Mouse (Mus musculus) embryo, embryonic 11.5 days (tissue): ENCODE results near the gene Adcy1.

Experiments used
- DNase-seq: peaks from one replicate; pipeline ENCODE4 v3.0.0-alpha.2; 2012; ENCODE audit warnings: low read depth, low spot score

The Adcy1 gene

DNA sequence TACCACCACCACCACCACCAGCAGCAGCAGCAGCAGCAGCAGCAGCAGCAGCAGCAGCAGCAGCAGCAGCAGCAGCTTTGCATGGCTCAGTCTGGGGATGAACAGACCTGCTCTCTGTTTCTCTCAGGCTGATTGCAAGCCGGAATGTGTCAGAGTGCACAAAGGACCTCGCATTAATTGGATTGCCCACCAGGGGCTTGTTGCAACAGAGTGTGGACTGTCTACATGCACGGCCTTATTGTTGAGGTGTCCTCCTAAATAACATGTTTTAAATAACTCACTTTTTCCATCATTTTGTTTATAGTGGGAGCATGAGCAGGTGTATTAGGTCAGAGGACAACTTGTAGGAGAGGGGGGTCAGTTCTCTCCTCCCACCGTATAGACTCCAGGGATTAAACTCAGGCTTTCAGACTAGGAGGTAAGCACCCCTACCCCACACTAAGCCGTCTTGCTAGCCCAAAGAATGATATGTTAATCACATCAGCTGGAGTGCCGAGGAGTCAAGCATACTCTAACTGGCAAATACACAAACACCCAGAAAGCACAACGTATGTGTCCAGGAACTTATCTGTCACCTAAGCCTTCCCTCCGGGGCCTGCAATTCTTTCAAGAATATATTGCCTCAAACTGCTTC lies 119.2 kb downstream of the Adcy1 start:
- DNase-seq = no peak

DNA sequence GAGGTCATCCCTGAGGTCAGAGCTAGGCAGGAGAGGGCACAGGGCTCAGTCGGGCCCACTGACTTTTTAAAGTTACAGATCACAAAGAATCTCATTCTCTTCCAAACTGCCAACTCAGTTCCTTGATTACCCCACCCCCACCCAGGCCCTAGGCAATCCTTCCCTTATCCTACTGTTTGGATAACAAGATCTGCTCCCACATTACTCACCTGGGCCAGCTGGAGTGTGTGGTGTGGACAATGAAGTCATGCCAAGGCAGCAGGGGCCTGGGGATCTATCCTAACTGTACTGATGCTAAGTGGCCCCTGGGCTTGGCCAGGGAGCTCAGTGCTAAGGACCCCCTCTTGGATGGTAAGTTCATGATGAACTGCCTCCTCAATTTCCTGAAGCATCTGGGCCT lies 121.1 kb downstream of the Adcy1 start:
- no peak for DNase-seq

DNA sequence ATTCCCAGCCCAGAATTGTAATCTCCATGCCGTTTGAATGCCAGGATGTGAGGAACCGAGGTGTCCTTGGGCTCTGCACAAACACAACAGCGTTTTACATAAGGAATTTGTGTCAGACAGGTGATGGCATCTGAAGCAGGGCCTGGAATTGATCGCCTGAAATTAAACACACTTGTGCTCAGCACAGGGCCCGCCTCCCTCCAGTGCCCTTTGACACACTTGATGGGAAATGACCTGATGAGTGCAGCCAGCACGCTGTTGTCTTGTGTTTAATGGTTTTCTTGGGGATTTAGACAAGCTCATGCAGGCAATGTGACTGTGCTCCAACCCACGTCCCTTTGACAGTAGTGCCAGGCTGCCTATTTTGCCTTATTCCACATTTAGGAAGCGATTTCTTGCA lies 124.2 kb downstream of the Adcy1 start:
- DNase-seq = no peak

DNA sequence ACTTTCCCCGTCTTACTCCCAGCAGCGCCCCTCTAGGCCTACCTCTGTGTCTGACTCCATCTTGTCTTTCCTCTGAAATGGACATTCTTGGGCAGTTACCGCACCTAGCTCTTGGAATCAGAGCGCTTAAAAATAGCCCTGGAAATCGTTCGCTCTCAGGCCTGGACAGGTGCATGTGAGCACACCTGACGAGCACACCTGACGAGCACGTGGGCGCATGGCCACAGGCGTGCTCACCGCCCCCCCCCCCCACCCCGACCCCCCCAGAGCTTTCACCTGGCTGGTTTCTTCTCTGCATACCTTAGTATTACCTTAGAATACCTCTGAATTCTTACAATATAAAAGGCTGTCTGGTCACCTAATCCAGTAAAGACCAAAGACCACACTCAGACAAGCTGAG lies 125.2 kb downstream of the Adcy1 start, which contains the start of gene Gm11985:
Gm11985 (minus strand) TSS at position 101 of the 400 bp plus-strand sequence.
- DNase-seq = no peak

DNA sequence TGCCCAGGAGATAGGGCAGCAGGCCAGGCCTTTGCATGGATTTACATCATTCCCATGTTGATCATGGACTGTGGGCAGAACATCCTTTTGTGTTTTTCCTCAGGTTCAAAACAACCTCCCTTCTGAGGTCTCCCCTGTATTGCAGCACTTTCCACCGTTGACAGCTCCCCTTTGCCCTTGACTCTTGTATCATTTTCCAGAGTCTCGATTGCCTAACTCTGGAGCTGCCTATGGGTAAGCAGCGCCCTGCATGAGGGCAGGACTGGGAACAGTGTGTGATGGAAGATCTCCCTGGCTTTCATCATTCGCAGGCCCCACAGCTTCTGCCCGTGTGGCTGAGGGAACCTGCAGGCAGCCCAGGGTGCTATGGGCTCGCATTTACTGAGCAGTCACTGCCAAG lies 129.4 kb downstream of the Adcy1 start:
- DNase-seq = no peak

DNA sequence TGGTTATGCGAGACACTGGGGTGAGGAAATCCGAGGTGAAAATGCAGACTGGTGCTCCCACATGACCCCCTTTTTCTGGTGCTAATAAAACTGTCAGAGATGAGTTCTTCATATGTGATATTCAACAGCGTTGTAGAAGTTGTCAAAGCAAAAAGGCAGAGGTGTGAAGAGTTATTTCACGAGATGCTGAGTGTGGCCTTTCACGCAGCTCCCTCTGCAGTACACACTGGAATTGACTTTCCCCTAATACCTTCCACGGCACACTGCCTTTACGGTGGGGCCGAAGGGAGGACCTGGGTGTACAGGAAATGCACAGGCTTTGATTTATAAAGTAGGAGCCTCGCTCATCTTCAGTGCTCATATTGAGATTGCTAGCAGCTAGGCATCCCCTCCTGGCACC lies 129.8 kb downstream of the Adcy1 start:
- DNase-seq = no peak

DNA sequence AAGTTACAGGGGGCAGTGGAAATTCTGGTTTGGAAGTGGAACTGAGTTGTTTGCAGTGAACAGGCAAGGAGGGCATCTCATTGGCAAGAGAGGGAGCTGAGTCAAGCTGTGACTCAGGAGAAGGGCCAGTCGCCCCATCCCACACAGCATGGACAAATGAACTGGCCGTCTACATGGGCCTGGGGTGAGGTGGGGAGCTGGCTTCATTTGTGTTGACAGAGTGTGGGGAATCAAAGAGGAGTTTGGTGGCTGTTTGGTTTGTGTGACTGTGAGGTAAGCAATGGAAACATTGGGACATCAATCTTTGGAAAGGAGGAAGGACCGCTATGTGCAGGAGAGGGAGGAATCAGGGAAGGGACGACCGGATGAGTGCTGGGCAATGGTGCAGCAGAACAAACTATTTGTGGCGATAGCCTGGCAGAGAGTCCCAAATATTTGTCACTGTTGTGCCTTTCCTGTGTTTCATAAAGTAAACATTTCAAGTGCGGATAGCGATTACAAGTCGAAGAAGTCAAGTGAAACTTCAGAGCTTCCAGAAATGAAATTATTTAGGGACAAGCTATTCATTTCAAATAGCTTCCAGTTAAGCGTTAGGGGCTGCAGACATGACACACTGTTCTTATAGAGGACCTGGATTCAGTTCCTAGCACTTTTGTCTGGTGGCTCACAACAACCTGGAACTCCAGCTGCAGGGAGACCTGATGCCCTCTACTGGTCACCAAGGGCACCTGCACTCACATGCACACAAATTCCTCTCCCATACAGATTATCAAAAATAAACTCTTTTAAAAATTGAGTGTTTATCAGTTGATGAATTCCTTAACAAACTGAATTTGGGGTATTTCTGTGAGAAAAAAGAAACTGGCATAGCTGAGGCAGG lies 131.4 kb downstream of the Adcy1 start:
- DNase-seq = no peak

DNA sequence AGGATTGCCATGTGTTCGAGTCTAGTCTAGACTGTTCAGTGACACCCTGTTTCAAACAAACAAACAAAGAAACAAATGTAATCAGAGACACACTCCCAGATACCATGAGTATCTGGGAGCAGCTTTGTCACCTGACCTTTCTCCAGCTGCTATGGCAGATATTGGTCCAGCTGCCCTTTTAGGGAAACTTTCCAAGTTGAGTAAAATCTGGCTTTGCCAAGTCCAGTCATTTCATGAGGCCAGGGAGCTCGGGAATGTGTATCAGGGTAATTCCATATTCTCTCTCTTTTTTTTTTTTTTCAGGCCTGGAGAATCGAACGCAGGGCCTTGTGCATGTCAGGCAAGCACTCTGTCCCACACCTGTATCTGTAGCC lies 132.0 kb downstream of the Adcy1 start:
- DNase-seq = no peak

DNA sequence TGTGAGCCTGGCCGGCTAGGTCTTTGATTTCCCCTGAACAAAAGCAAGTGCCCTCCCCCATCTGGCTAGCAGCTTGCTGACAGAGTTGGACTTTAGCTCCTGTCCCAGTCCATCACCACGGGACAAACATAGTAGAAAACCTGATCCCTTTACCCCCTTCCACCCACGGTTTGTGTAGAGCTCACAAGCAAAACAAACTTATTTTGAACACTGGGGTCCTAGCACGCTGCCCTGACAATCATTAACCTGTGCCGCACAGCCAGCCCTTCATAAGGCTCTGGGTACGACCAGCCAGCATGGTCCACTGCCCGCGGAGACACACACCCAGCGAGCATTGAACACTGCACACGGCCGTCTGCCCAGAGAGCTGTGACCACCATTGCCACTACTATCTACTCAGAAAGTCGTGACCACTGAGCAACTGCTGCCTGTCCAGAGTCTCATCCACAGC lies 134.2 kb downstream of the Adcy1 start, which contains the start of gene Igfbp1:
Igfbp1 (plus strand) TSS at position 292 of the 451 bp plus-strand sequence.
- no peak for DNase-seq

DNA sequence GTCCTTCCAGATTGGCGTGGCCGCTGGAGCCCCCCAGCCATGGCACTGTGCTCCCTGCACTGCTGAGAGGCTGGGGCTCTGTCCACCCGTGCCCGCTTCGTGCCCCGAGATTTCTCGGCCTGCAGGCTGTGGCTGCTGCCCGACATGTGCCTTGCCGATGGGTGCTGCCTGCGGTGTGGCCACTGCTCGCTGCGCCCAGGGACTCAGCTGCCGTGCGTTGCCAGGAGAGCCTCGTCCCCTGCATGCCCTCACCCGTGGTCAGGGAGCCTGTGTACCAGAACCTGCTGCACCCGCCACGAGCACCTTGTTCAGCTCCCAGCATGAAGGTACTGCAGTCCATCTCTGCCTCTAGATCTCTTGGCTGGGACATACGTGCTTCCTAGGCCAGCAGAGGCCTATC lies 134.7 kb downstream of the Adcy1 start:
- DNase-seq = no peak

DNA sequence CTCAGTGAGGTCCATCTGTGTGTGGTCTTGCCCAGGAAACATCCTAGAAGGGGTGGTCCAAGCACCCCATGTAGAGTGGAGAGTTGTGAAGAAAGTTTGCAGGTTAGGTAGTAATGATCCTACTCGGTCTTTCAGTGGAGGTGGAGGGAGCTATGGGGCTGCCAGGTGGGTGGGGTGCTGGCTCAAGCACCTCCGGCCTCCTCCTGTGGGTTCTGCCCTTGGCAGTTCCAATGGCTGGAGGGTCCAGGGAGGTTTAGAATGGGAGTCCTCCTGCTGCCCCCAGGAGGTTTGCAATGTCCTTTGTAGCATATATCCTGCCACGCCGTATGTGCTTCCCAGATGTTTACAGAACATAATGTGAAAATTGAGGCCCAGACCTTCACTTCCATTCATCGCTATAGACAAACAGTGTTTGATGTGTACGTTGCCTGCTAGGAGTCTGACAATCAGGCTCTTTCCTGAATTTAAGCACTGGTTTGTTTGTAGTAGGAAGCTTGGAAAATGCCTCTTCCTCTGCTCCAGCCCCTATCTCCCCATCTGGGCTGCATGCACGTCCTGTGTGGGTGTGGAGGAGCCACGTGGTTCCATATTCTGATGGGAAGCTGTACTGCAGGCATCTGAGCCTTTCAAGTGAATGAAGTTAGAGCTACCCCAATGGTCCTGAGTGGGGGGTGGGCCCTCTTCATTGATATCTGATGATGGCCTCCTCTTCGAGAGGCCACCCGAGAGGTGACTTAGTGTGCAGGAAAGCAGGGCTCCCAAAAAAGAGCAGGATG lies 135.4 kb downstream of the Adcy1 start:
- DNase-seq = no peak

DNA sequence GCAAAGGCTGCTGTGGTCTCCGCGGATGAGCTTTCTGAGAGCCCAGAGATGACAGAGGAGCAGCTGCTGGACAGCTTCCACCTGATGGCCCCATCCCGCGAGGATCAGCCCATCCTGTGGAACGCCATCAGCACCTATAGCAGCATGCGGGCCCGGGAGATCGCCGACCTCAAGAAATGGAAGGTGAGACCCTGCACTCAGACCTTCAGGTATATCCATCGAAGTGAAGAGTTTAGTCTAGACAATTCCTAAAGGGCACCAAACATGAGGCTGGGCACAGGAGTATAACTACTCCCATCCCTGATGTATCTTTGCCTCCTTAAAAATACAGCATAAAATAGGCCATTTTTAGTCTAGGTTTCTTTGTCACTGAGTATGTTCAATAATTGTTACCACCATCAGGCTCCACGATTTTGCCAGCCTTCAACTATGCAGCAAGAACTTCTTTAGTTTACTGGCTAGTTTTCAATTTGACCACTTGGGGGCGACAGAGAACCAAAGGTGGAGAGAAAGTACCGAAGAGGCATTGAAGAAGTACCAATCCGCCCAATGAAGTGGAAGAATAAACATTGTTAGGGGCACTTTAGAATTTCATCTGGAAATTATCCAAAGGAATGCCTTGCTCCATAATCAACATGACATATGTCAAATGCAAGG lies 136.6 kb downstream of the Adcy1 start:
- DNase-seq = no peak

DNA sequence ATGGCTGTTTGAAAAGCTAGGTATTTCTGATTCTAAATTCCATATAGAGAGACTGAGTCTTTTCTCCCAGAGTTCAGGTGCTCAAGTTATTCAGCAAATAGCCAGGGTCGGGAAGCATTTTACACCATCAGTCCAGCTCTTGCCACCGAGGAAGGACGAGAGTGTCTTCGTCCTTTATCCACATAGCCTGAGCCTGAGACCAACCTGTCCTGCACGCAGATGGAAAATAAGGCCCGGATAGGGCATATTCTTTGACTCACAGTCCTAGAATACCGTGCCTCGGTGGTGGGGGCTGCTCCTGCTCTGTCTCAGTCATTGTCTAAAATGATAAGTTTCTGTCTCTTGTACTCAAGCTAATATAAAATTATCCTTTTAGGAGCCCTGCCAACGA lies 137.1 kb downstream of the Adcy1 start:
- DNase-seq = no peak

DNA sequence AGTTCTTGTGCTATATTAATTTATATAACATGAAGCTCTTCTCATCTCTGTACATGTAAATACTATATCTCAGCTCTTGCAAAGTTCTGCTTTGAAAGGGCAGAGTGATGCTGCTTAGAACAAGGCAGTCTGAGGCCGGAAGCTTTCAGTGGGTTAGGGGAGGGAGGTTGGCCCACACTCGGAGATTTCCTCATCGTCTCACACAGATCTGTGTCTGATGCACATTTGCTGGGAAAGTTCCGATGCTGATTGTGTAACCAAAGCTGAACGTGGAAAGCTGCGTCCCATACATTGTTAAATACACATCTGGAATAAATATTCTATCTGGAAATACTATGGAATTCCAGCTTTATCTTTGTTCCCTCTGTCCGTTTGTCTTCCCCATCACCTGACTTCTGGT lies 138.9 kb downstream of the Adcy1 start:
- no peak for DNase-seq

DNA sequence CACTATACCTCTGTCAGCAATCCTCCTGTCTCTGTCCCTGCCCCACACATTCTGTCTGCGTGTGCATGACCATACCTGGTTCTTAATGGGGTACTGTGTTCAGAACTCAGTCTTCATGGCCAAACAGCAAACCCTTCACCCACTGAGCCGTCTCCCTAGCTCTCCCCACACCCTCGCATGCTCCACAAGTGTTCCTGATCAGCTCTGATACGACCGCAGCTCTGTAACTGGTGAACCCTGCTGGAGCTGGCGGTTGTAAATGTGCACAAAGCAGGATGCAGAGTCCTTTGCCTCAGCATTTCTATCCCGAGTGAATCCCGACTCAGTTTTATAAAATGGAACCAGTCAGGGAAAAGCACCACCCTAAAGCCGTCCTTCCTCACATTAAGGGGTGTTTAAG lies 140.6 kb downstream of the Adcy1 start:
- DNase-seq = no peak

DNA sequence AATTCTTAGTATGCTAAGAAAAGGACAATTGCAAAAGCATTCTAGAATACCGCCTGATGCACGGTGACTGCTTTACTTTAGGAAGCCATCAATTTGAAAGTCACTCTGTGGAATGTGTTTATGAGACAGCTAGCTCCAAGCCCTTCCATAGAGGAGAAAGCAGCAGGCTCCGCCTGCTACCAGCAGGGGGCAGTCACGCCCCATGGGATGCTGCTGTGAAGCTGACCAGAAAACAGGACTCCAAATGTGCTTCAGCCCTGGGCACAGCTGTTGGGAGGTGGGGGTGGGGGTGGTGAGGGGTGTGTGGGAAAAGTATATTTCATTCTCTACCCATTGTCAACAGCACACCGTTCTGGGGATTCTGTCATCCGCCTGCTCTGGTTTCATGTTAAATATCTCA lies 147.1 kb downstream of the Adcy1 start:
- peak; percentile 82 for DNase-seq

DNA sequence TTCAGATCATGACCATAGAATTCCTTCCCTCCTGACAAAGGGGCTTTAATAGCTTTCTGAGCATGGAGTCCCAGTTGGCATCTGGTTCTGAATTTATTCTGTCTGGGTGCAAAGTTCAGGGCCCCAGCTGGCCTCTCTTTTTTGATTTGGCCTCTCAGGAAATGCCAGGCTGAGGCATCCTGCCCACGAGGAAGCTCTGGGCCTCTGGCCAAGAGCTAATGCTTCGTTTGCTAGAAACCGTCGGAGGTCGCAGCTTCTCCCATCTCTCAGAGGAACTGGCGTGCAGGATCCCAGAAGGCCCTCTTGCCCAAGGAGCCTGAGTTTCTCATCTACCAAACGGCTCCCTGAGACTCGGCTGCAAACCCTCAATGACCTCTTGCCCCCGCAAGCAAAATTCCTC lies 147.9 kb downstream of the Adcy1 start:
- no peak for DNase-seq

DNA sequence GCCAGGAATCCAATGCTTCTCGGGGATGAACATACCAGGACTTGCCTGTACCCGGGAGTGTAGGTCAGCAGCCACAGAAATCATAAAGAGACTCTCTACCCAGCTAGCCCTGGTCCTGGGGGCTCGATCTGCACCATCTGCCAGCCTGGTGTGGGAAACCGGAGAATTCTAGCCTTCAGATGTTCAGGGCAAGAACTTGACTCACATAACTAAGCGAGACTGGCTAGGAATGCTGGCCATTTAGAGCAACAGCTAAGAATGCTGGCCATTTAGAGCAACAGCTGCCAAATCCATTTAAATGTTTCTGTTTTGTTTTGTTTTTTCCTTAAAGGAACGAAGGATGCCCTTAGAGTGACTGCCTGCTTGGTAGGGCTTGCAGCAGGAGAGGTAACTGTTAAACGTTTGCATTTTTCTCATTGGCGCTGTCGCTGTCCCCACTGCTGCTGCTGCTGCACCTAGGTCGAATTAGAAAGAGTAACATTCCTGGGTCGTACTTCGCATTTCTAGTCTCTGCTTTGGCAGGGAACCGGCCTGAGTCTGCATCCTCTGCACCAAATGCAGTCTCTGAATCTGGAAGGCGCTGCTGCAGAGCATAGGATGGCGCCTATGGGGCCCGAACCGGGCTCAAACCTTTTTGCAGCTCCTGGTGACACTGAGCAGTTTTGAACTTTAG lies 149.0 kb downstream of the Adcy1 start:
- DNase-seq = no peak

DNA sequence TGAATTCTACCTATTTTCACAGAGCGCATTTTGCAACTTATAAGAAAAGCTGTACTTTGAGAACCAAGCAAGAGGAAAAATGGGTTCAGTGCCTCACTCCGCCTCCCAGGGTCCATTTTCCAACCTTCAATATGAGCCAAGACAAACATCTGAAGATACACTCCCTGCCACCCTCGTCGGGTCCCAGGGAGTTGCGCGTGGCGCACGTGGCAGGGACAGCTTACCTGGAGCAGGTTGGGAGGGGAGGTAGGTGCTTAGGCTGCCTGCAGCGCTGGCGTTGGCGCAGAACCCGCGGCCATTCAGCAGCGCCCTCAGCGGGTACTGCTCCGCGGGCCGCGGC lies 149.8 kb downstream of the Adcy1 start:
- no peak for DNase-seq

DNA sequence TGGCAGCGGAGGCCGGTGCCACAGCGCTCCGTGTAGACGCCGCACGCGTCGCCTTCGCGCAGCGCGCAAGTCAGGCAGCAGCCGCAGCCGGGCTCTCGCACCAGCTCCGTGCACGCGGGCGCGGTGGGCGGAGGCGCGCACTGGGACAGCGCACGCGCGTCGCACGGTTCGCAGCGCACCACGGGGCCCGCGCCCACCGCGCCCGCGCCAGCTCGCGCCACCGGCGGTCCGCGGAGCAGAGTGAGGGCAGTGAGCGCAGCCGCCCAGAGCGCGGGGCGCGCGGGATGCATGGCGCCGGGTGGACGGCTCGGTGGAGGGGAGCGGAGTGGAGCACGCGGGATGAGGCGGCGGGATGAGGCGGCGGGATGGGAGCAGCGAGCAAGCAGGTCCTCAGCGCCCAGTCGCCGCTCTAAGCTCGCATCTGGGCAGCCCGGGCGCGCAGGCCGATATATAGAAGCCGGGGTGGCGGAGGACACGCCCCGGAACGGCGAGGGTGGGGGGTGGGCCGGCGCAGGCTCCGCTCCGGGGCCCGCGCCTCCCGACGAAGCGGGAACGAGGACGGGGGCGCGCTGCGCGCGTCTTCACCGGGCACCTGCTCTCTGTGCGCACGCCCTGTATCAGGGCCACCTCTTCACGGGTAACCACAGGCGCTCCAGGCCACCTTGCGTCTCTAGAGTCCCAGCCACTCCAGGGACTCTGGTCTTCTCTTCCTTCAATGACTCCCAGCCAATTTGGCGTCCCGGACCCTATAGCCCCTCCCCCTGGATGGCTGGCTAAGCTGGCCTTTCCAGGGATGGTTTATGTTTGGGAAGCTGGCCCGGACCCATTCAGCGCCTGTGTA lies 150.4 kb downstream of the Adcy1 start, which contains the start of gene Igfbp3:
Igfbp3 (minus strand) TSS at position 423 of the 841 bp plus-strand sequence.
- DNase-seq = no peak

DNA sequence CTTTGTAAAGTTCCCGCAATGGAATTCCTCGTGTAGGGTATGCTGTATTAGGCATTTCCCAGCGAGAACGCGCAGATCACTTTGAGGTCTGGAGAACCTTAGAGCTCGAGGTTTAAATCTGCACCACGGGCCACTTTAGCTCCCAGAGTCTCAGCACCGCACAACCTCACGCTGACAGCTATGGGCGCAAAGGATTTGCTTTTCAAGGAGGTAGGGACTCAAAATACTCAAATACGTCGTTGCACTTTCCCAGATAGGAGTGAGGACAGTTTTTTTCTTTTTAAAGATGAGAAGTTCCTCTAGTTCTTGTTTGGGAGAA lies 151.0 kb downstream of the Adcy1 start:
- no peak for DNase-seq
